Mouse (Mus musculus): ENCODE data around the gene Myb.

The Myb gene

DNA sequence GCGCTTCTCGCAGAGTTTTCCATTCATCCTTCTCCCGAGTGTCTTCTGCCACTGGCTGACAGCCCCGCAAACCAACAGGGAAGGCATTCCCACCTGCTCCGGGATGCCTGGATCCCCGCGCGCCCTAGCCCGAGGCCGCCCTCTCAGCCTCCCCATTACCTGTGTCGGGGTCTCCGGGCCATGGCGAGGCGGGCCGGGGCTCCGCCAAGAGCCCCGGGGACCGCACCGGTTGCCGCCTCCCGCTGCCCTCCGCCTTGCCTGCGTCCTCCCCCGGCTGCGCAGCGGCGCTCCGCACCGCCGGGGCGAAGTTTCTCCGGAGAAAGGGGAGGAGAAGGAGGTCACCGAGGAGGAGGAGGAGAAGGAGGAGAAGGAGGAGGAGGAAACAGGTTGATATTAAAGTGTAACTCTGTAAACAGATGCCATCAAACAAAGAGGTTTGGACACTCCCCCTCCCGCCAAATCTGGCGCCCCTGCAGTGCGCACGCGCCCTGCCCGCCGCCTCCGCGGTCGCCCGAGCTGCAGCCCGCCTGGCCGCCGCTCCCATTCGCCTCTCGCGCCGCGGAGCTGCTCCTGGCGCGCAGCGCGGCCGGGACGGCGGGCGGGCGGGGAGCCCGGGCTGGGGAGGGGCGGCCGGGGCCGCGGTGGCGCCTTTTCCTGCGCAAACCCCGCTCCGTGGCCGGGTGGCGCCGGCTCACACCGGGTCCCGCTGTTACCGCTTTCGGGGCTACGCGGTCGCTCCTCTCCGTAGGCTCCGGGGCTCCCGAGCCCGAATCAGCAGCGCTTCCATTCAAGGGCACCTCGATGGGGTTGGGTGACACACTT, at the start of gene Myb:
Gene Myb, minus strand, starts transcription at position 448 of the 822 bp plus-strand sequence.
- peak; percentile 81 for DNase-seq (ENCODE audit: extremely low spot score, low spot score)

- DNase-seq (ENCODE audit: extremely low spot score, low spot score): no peak
Observed at GRCm38 (mm10) chr10:21207378-21207777, 46.6 kb upstream of the Myb start.

- no peak for DNase-seq (ENCODE audit: extremely low spot score, low spot score)
Observed at GRCm38 (mm10) chr10:21206232-21206631, 45.4 kb upstream of the Myb start.

- DNase-seq (ENCODE audit: extremely low spot score, low spot score): no peak
Observed at GRCm38 (mm10) chr10:21204496-21205085, 43.8 kb upstream of the Myb start.

DNA sequence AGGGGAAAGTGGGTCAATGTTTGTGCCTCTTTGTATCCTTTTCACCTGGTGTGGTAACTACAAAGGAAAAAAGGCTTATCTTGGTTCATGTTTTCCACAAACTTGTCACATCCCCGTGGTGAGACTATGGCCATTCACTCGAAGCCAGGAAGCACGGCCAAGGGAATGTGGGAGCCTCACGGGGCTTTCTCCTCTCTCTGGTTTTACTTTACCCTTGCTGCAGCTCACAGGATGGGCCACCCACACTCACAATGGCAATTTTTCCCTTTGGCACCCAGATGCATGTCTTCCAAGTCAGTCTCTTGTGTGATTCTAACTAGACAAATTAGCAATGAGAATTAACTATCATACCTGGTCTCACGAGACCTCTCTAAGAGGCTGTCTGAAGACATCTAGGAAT, 43.1 kb upstream of the Myb start:
- no peak for DNase-seq (ENCODE audit: extremely low spot score, low spot score)

DNA sequence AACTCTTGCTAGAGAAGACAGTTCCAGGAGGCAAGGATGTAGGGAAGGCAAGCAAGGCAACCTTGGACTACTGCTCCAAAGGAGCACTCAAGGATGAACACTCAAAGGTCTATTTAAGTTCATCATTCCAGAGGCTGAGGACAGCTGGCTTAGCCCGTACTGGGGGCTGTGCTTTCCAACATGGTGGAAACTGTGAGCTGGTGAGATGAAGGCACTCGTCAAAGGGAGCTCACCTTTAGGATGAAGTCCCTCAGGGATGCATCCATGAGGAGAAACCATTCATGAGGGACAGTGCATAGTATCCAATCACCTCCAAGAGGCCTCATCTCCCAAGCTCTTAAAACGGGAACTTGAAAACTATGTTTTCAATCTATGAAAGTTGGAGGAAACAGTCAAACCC, 42.7 kb upstream of the Myb start:
- no peak for DNase-seq (ENCODE audit: extremely low spot score, low spot score)

- no peak for DNase-seq (ENCODE audit: extremely low spot score, low spot score)
Observed at GRCm38 (mm10) chr10:21200761-21201160, 40.0 kb upstream of the Myb start.

- no peak for DNase-seq (ENCODE audit: extremely low spot score, low spot score)
Observed at GRCm38 (mm10) chr10:21200322-21200721, 39.5 kb upstream of the Myb start.

DNA sequence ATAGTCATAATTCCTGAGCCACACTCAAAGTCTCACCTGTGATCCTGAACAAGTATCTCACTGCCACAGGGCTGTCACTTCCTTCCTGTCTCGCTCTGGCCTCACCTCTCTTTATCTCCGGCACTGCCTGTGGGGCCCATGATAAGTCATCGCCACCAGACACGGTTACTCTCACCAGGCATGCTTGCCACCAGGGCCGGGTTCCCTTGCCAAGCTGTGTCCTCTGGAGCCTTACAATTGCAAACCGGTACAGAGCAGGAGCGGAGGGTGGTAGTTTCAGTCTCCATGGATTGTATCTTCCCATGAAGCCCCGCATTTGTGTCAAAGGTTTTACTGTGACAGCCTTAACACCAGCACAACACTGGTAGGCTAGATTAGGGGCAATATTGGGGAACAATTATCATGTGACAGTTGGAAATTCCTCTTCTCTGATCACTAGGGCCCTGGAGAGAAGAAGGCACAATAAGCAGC, 35.9 kb upstream of the Myb start:
- DNase-seq (ENCODE audit: extremely low spot score, low spot score): no peak

DNA sequence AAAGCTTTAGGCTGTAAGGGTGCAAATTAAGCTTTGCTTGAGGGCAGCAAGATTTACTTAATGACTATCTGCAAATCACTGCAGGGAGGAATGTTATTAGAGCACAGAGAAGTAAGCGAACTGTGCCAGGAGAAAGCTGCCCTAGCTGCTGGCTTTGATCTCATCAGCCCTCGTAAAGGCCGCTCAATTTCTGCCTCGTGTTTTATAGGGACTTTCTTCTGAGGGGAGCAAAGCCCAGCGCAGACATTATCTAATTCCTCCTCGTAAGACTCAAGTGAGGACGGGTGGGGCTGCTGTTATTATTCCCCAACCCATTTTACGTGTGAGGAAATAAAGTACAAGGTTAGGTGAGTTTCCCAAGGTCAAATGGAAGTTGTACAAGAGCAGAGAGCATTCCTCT, 34.8 kb upstream of the Myb start:
- no peak for DNase-seq (ENCODE audit: extremely low spot score, low spot score)

DNA sequence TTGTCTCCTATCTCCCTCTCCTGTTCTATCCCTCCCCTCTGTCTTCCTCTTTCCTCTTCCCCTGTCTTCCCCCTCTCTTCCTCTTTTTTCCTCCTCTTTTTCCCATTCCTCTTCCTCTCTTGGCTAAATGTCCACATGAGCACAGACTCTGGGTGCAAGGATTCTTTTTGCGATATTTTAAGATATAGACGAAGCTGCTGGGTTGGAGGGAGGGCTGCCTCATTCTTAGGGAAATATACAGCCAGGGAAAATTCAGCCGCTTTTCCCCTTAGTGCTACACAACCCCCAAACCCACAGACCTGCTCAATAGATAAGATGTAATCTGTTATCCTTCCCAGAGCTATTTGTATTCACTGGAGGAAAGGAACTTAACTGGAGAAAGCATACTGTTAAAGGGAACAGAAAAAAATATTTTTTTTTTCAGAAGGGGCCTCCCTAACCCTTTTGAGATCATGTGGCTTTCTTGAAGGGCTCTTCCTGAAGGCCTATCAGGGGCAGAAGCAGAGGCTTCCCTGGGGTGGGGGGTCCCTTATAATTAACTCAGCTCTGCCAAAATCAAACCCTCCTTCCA, 33.2 kb upstream of the Myb start:
- DNase-seq (ENCODE audit: extremely low spot score, low spot score): no peak

GRCm38 (mm10) chr10:21193088-21193934, 32.5 kb upstream of the Myb start:
- DNase-seq (ENCODE audit: extremely low spot score, low spot score): no peak

GRCm38 (mm10) chr10:21192436-21192835, 31.7 kb upstream of the Myb start:
- no peak for DNase-seq (ENCODE audit: extremely low spot score, low spot score)

GRCm38 (mm10) chr10:21189756-21190397, 29.1 kb upstream of the Myb start:
- no peak for DNase-seq (ENCODE audit: extremely low spot score, low spot score)

GRCm38 (mm10) chr10:21189275-21189601, 28.5 kb upstream of the Myb start:
- no peak for DNase-seq (ENCODE audit: extremely low spot score, low spot score)

GRCm38 (mm10) chr10:21188564-21189274, 27.9 kb upstream of the Myb start:
- peak; percentile 40 for DNase-seq (ENCODE audit: extremely low spot score, low spot score)

DNA sequence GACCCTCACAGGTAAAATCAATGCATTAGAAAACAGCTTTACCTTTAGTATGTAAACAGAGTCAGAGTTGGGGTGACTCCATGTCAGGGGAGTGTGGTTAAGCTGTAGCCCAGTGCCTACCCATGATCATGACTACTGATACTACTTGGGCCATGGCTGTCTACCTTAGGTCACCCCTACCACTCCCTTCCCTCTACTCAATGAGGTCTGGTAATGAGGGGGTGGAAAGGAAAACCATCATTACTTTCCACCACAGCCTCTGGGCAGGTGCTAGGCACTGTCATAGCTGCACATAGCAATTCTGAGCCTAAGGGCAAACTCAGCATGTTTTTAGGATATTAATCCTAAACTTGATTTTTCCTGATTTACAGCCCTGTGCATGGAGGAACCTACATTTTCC, 27.1 kb upstream of the Myb start:
- no peak for DNase-seq (ENCODE audit: extremely low spot score, low spot score)

- DNase-seq (ENCODE audit: extremely low spot score, low spot score): no peak
Observed at GRCm38 (mm10) chr10:21186733-21187132, 25.9 kb upstream of the Myb start.

- DNase-seq (ENCODE audit: extremely low spot score, low spot score): no peak
Observed at GRCm38 (mm10) chr10:21178711-21179110, 17.9 kb upstream of the Myb start.

DNA sequence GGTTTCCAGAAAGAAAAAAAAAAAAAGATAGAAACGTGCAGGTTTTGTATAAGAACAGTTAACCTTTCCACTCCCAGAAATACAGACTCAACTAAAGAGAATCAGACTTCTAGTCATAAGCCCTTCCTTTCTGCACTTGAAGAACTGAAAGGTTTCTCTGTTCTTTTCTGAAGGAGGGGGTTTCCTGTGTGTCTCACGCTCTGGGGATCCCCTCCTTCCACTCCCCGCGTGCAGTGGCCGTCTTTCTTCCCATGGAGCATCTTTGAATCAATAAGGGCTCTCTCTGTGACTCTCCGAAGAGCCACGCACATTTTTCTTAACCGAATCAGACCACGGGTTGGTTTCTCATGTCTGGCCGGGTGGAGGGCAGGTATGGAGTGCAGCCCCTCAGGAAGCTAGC, 17.5 kb upstream of the Myb start:
- no peak for DNase-seq (ENCODE audit: extremely low spot score, low spot score)
